Mouse (Mus musculus) heart, adult 2 months (tissue): ENCODE data around the gene Ctu1.

ENCODE experiments used
- CTCF ChIP-seq: fragments of 200-600 bp; IDR thresholded peaks from 2 replicates; pipeline ENCODE4 v1.8.1; 2022; ENCODE audit warnings: antibody characterized with exemption, mild to moderate bottlenecking, moderate library complexity
- POLR2A ChIP-seq: fragments of 200-500 bp; IDR thresholded peaks from 2 replicates; pipeline ENCODE4 v1.6.1; 2011; ENCODE audit warnings: mild to moderate bottlenecking, low read depth, low read length, control low read depth; ENCODE audit not compliant: insufficient read depth

DNA sequence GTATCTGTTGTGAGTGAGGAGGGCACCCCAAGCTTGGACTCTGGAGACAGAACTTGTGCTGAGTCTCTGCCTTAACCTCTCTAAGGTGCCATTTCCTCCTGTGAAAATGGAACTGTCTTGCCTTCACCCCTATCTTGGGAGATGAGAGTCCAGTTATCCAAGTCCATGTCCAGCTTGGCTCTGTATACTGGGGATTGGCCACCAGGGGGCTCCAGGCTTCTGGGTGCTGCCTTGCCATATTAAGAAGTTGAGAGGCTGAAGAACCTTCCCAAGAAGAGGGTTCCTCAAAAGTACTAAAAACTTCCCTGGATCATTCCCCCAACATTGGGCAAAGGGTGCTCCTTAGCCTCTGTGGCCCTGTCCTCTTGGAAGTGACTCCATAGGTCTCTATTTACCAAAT, 6.7 kb downstream of the Ctu1 start:
- peak; percentile 83 for TF ChIP-seq CTCF
- TF ChIP-seq POLR2A: no peak
